Mouse (Mus musculus): ENCODE results near the gene Cpa4. TPM values are rescaled to one million over a fixed set of nuclear protein-coding genes. Genes with fewer than 3 reads are reported as not detected.
A peak's percentile ranks its signal among the peaks of the same experiment; 100 is the strongest.

Cpa4 gene
- polyA plus RNA-seq, 1 experiment from 2014 or later = 0.59 TPM

GRCm38 (mm10) chr6:30620591-30620990 lies 52.4 kb downstream of the Cpa4 start:
- H3K9me3 ChIP-seq = no peaks in the 10 kb centered on the region
- H3K9ac ChIP-seq = no peak overlapping the region
- no peak overlapping the region for H3K4me3 ChIP-seq
- no peak overlapping the region for H3K4me2 ChIP-seq
- 81% methylated on average over 4 of the region's 4 CpGs for WGBS
- no peaks in the 10 kb centered on the region for H3K27me3 ChIP-seq
- 0 out of 2 replicates have a peak overlapping the region, but pooled peaks have one; percentile 1 for H3K27ac ChIP-seq (replicated peaks)
- no peak for ATAC-seq (ENCODE audit: low read depth)
- H3K36me3 ChIP-seq = no peaks in the 10 kb centered on the region
- H3K4me1 ChIP-seq (replicated peaks) = peaks cover 36% of the 10 kb centered on the region

GRCm38 (mm10) chr6:30620994-30621393 lies 52.8 kb downstream of the Cpa4 start:
- H3K27me3 ChIP-seq = no peaks in the 10 kb centered on the region
- no peak overlapping the region for H3K27ac ChIP-seq (replicated peaks)
- H3K36me3 ChIP-seq = no peaks in the 10 kb centered on the region
- peaks cover 32% of the 10 kb centered on the region for H3K4me1 ChIP-seq (replicated peaks)
- H3K9me3 ChIP-seq = no peaks in the 10 kb centered on the region
- no peak overlapping the region for H3K4me2 ChIP-seq
- 89% methylated on average over 6 of the region's 6 CpGs for WGBS
- H3K4me3 ChIP-seq = no peak overlapping the region
- no peak overlapping the region for H3K9ac ChIP-seq
- no peak for ATAC-seq (ENCODE audit: low read depth)

GRCm38 (mm10) chr6:30621986-30622389 lies 53.8 kb downstream of the Cpa4 start:
- Histone ChIP-seq H3K4me2 (no peak overlapping the region), H3K27ac (replicated peaks) (no peak overlapping the region), H3K4me3 (no peak overlapping the region), H3K27me3 (no peaks in the 10 kb centered on the region), H3K9me3 (no peaks in the 10 kb centered on the region), H3K36me3 (no peaks in the 10 kb centered on the region), H3K4me1 (replicated peaks) (peaks cover 22% of the 10 kb centered on the region), H3K9ac (no peak overlapping the region)
- whole genome bisulfite sequencing = 87% methylated on average over 4 of the region's 4 CpGs
- no peak for ATAC-seq (ENCODE audit: low read depth)

- H3K4me3 ChIP-seq = no peak overlapping the region
- no peaks in the 10 kb centered on the region for H3K36me3 ChIP-seq
- H3K9me3 ChIP-seq = no peaks in the 10 kb centered on the region
- H3K27me3 ChIP-seq = no peaks in the 10 kb centered on the region
- WGBS = 97% methylated on average over 9 of the region's 9 CpGs
- peaks cover 14% of the 10 kb centered on the region for H3K4me1 ChIP-seq (replicated peaks)
- H3K9ac ChIP-seq = no peak overlapping the region
- no peak for ATAC-seq (ENCODE audit: low read depth)
- no peak overlapping the region for H3K27ac ChIP-seq (replicated peaks)
- no peak overlapping the region for H3K4me2 ChIP-seq
These were observed 56.6 kb downstream of the Cpa4 start for GRCm38 (mm10) chr6:30624763-30625162.

- Histone ChIP-seq H3K36me3 (no peaks in the 10 kb centered on the region), H3K4me1 (replicated peaks) (peaks cover 23% of the 10 kb centered on the region), H3K9me3 (no peaks in the 10 kb centered on the region), H3K4me2 (no peak overlapping the region), H3K4me3 (no peak overlapping the region), H3K27me3 (no peaks in the 10 kb centered on the region), H3K9ac (no peak overlapping the region), H3K27ac (replicated peaks) (peak overlapping the region; percentile 49)
- WGBS = 20% methylated on average over 6 of the region's 6 CpGs
- peak; percentile 71 for ATAC-seq (ENCODE audit: low read depth)
These were observed 60.0 kb downstream of the Cpa4 start for GRCm38 (mm10) chr6:30628152-30628551.

- Histone ChIP-seq H3K9me3 (no peaks in the 10 kb centered on the region), H3K36me3 (no peaks in the 10 kb centered on the region), H3K4me2 (no peak overlapping the region), H3K4me3 (no peak overlapping the region), H3K27ac (replicated peaks) (no peak overlapping the region), H3K9ac (no peak overlapping the region), H3K4me1 (replicated peaks) (peaks cover 23% of the 10 kb centered on the region), H3K27me3 (no peaks in the 10 kb centered on the region)
- no peak for ATAC-seq (ENCODE audit: low read depth)
- 89% methylated on average over 1 of the region's 1 CpGs for WGBS
These were observed 61.8 kb downstream of the Cpa4 start for GRCm38 (mm10) chr6:30629989-30630388.

- no peaks in the 10 kb centered on the region for H3K9me3 ChIP-seq
- no peak for ATAC-seq (ENCODE audit: low read depth)
- H3K27ac ChIP-seq (replicated peaks) = peak overlapping the region; percentile 56
- H3K9ac ChIP-seq = no peak overlapping the region
- H3K36me3 ChIP-seq = no peaks in the 10 kb centered on the region
- peaks cover 24% of the 10 kb centered on the region for H3K4me1 ChIP-seq (replicated peaks)
- no peaks in the 10 kb centered on the region for H3K27me3 ChIP-seq
- WGBS = 49% methylated on average over 8 of the region's 8 CpGs
- no peak overlapping the region for H3K4me2 ChIP-seq
- no peak overlapping the region for H3K4me3 ChIP-seq
These were observed 67.2 kb downstream of the Cpa4 start for GRCm38 (mm10) chr6:30635361-30635862.

- peak; percentile 64; the same call in 1 of the 2 replicates for ATAC-seq (ENCODE audit: low read depth)
- peak overlapping the region; percentile 75 for H3K27ac ChIP-seq (replicated peaks)
- no peaks in the 10 kb centered on the region for H3K36me3 ChIP-seq
- no peak overlapping the region for H3K4me3 ChIP-seq
- WGBS = 30% methylated on average over 4 of the region's 4 CpGs
- no peak overlapping the region for H3K4me2 ChIP-seq
- no peak overlapping the region for H3K9ac ChIP-seq
- no peaks in the 10 kb centered on the region for H3K27me3 ChIP-seq
- no peaks in the 10 kb centered on the region for H3K9me3 ChIP-seq
- peaks cover 24% of the 10 kb centered on the region for H3K4me1 ChIP-seq (replicated peaks)
These were observed 68.1 kb downstream of the Cpa4 start for GRCm38 (mm10) chr6:30636186-30636842.

- H3K4me3 ChIP-seq = no peak within 1 kb of the TSS
- H3K9ac ChIP-seq = no peak within 1 kb of the TSS
- H3K4me2 ChIP-seq = no peak within 1 kb of the TSS
- no peaks in the 10 kb centered on the region for H3K9me3 ChIP-seq
- H3K36me3 ChIP-seq = no peaks in the 10 kb centered on the region
- peaks cover 16% of the 10 kb centered on the region for H3K4me1 ChIP-seq (replicated peaks)
- H3K27ac ChIP-seq (replicated peaks) = no peak within 1 kb of the TSS
- no peaks in the 10 kb centered on the region for H3K27me3 ChIP-seq
- ATAC-seq (ENCODE audit: low read depth) = no peak
- WGBS = 90% methylated on average over 5 of the region's 5 CpGs
These were observed 70.6 kb downstream of the Cpa4 start, which contains the start of gene Cpa1 for GRCm38 (mm10) chr6:30638674-30639268. Cpa1 (plus strand) TSS chr6:30639218.

Other genes with a start within 250 kb of the Cpa4 start
- 59.0 and 59.6 TPM in 2 replicates for gene Zc3hc1, start 177.3 kb upstream of the Cpa4 start, polyA plus RNA-seq (2015; fragmentation: Nextera tagmentation; extraction: Ambion mirVana)
- 27.8 and 31.4 TPM in 2 replicates for gene Klhdc10, start 166.5 kb upstream of the Cpa4 start, polyA plus RNA-seq (2015; fragmentation: Nextera tagmentation; extraction: Ambion mirVana)
- 28.3 and 28.4 TPM in 2 replicates for gene Tmem209, start 58.6 kb upstream of the Cpa4 start, polyA plus RNA-seq (2015; fragmentation: Nextera tagmentation; extraction: Ambion mirVana)
- not detected in 2 replicates for gene Ssmem1, start 58.5 kb upstream of the Cpa4 start, polyA plus RNA-seq (2015; fragmentation: Nextera tagmentation; extraction: Ambion mirVana)
- 6.2 and 7.8 TPM in 2 replicates for gene Cpa2, start 26.8 kb upstream of the Cpa4 start, polyA plus RNA-seq (2015; fragmentation: Nextera tagmentation; extraction: Ambion mirVana)
- not detected in 2 replicates for gene Cpa5, start 42.6 kb downstream of the Cpa4 start, polyA plus RNA-seq (2015; fragmentation: Nextera tagmentation; extraction: Ambion mirVana)
- 0.25 and 0.52 TPM in 2 replicates for gene Cpa1, start 70.8 kb downstream of the Cpa4 start, polyA plus RNA-seq (2015; fragmentation: Nextera tagmentation; extraction: Ambion mirVana)
- gene Cep41, start 125.4 kb downstream of the Cpa4 start, polyA plus RNA-seq (2015; fragmentation: Nextera tagmentation; extraction: Ambion mirVana) = 12.2 and 17.4 TPM in 2 replicates
- 431 and 546 TPM in 2 replicates for gene Mest, start 155.2 kb downstream of the Cpa4 start, polyA plus RNA-seq (2015; fragmentation: Nextera tagmentation; extraction: Ambion mirVana)